Mouse (Mus musculus) frontal cortex, adult 2 months (tissue): ENCODE measurements around the gene Psmc3. TPM values are rescaled to one million over a fixed set of nuclear protein-coding genes. Genes with fewer than 3 reads are reported as not detected.
"Not testable (repeated sequence)": the region's sequence is repeated elsewhere in the genome, so short reads cannot be mapped to it uniquely, and the experiment has no call there.

Source experiments
- DNase-seq, 2 experiments: peaks; one replicate each; pipeline ENCODE4 v3.0.0; 2022; ENCODE audit warnings: low spot score in 1 of 2; ENCODE audit errors: extremely low spot score in 1 of 2
- polyA plus RNA-seq: library from polyadenylated mRNA; depleted of rRNA; stranded (reverse); fragments of >200 nt; gene quantifications from 2 replicates; pipeline ENCODE4 v1.2.3, GENCODE M21; 2012; rRNA removed

Psmc3 gene
- polyA plus RNA-seq, 1 experiment = 195 TPM

- no peak for DNase-seq
Measured at GRCm38 (mm10) chr2:91109807-91110385, 56.1 kb downstream of the Psmc3 start.

- no peak for DNase-seq
Measured at GRCm38 (mm10) chr2:91110429-91110828, 56.6 kb downstream of the Psmc3 start.

- DNase-seq = not testable (repeated sequence)
Measured at GRCm38 (mm10) chr2:91111832-91112231, 58.0 kb downstream of the Psmc3 start.

GRCm38 (mm10) chr2:91112491-91112890 lies 58.7 kb downstream of the Psmc3 start:
- no peak for DNase-seq

GRCm38 (mm10) chr2:91113334-91113733 lies 59.5 kb downstream of the Psmc3 start:
- DNase-seq = no peak

- no peak for DNase-seq
Measured at GRCm38 (mm10) chr2:91113852-91114251, 60.0 kb downstream of the Psmc3 start.

GRCm38 (mm10) chr2:91114781-91115577 lies 61.2 kb downstream of the Psmc3 start:
- DNase-seq = peak; percentile 82 to 99

GRCm38 (mm10) chr2:91115578-91115970 lies 61.8 kb downstream of the Psmc3 start:
- no peak for DNase-seq

Other genes with a start within 250 kb of the Psmc3 start
- gene Mtch2, start 206.9 kb upstream of the Psmc3 start, polyA plus RNA-seq = 137 and 149 TPM in 2 replicates
- 443 and 446 TPM in 2 replicates for gene C1qtnf4, start 168.1 kb upstream of the Psmc3 start, polyA plus RNA-seq
- gene Kbtbd4, start 149.3 kb upstream of the Psmc3 start, polyA plus RNA-seq = 24.5 and 28.2 TPM in 2 replicates
- gene Ndufs3, start 149.2 kb upstream of the Psmc3 start, polyA plus RNA-seq = 216 and 222 TPM in 2 replicates
- gene Celf1, start 113.6 kb upstream of the Psmc3 start, polyA plus RNA-seq = 107 and 127 TPM in 2 replicates
- gene Rapsn, start 18.4 kb upstream of the Psmc3 start, polyA plus RNA-seq = 1.1 and 1.7 TPM in 2 replicates
- gene Slc39a13, start 16.4 kb downstream of the Psmc3 start, polyA plus RNA-seq = 53.8 and 54.3 TPM in 2 replicates
- 9.7 and 12.0 TPM in 2 replicates for gene Spi1, start 28.4 kb downstream of the Psmc3 start, polyA plus RNA-seq
- 0.30 and 0.61 TPM in 2 replicates for gene Mybpc3, start 64.1 kb downstream of the Psmc3 start, polyA plus RNA-seq
- gene Madd, start 129.8 kb downstream of the Psmc3 start, polyA plus RNA-seq = 142 and 155 TPM in 2 replicates
- gene Nr1h3, start 148.8 kb downstream of the Psmc3 start, polyA plus RNA-seq = 7.4 and 8.8 TPM in 2 replicates
- 30.4 and 35.6 TPM in 2 replicates for gene Acp2, start 148.9 kb downstream of the Psmc3 start, polyA plus RNA-seq
- gene Ddb2, start 183.0 kb downstream of the Psmc3 start, polyA plus RNA-seq = 37.8 and 39.2 TPM in 2 replicates
- 70.8 and 81.0 TPM in 2 replicates for gene Pacsin3, start 201.9 kb downstream of the Psmc3 start, polyA plus RNA-seq
- 39.1 and 42.0 TPM in 2 replicates for gene Arfgap2, start 211.0 kb downstream of the Psmc3 start, polyA plus RNA-seq